Mouse (Mus musculus) bone marrow macrophage, adult 2 months (primary cell): Measurements from ENCODE around the gene Apba1. TPM values are rescaled to one million over a fixed set of nuclear protein-coding genes. Genes with fewer than 3 reads are reported as not detected.

Experiments
- H3K27ac ChIP-seq: 2 replicates; pipeline ENCODE4 v1.5.1; 2012; ENCODE audit warnings: low read depth, low read length; ENCODE audit not compliant: insufficient read depth
- H3K4me1 ChIP-seq: 2 replicates; pipeline ENCODE4 v1.6.1; 2012; ENCODE audit warnings: low read length; ENCODE audit not compliant: control insufficient read depth, insufficient read depth
- H3K4me3 ChIP-seq: 2 replicates; pipeline ENCODE4 v1.5.1; 2012; ENCODE audit warnings: mild to moderate bottlenecking, low read length, moderate library complexity; ENCODE audit not compliant: insufficient read depth
- CTCF ChIP-seq: IDR thresholded peaks from 2 replicates; pipeline ENCODE4 v1.5.1; 2012; ENCODE audit warnings: low read depth, mild to moderate bottlenecking, low read length, moderate library complexity
- POLR2A ChIP-seq: IDR thresholded peaks from 2 replicates; pipeline ENCODE4 v1.6.1; 2012; ENCODE audit warnings: mild to moderate bottlenecking, low read depth, low read length, borderline replicate concordance
- polyA plus RNA-seq: library from polyadenylated mRNA; stranded (reverse); fragments of >200 nt; gene quantifications from 2 replicates; pipeline ENCODE4 v1.2.4, GENCODE M21; 2012; ENCODE audit not compliant: missing spikeins, insufficient read depth, insufficient read length

Apba1 gene
- polyA plus RNA-seq, 1 experiment: 11.8 TPM

DNA sequence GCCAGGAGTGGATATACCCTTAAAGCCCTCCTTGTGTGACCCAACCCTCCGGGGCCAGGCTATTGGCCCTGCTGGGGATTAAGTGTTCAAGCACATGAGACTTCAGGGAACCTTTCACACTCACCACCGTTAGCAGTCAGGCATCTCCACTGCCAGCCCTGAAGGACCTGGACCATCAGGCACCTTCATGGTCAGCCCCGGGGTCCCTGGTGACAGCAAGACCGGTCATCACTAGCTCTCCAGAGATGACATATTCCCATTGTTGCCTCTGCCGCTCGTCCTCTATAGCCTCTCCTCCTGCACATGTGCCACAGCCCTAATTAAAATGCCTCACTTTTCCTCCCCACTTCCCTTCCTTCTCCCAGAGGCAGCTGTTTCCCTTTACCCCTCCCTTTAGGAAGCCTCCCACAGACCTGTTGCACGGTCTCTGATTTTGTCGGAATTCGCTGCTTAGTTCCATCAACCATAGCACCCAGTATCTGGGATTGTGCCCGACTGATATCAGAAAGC, 205.8 kb downstream of the Apba1 start:
- H3K4me1 ChIP-seq: peaks cover 12% of the 10 kb centered on the region
- H3K4me3 ChIP-seq: no peak overlapping the region
- no peak for TF ChIP-seq POLR2A
- no peak for TF ChIP-seq CTCF
- no peak overlapping the region for H3K27ac ChIP-seq

DNA sequence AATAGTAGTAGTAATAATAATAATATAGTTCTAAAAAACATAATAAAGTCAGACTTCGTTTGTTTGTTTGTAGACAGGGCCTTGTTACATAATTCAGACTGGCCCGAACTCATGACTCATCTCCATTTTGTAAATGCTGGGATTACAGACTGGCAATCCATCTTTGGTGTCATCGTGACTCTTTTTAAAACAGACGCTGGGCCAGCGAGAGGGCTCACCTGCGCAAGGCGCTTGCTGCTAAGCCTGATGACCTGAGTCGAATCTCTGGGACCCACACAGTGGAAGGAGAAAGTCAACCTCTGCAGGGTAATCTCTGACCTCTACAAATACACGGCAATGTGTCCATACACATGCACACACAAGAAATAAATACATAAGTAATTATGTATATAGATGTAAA, 207.7 kb downstream of the Apba1 start:
- Histone ChIP-seq H3K27ac (no peak overlapping the region), H3K4me1 (peaks cover 12% of the 10 kb centered on the region), H3K4me3 (no peak overlapping the region)
- TF ChIP-seq CTCF (no peak), POLR2A (no peak)

DNA sequence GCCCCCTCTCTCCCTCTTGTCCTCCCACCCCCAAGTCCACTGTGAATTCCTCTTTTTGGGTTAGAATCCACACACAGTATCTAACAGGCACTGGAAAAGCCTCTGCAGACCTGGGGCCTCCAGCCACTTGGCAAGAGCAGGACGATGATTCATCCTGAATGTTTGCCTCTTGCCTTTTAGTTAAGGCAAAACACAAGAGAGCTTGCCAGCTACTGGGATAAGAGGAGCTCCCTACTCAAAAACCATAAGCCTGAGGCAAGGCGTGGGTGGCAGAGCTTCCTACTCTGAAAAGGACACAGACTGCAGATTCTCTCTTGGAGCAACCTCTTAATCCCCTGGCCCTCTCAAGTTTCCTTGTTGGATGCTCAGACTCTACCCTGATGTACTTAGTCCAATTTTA, 208.5 kb downstream of the Apba1 start:
- Histone ChIP-seq H3K27ac (0 out of 2 replicates have a peak overlapping the region, but pooled peaks have one; percentile 15), H3K4me3 (no peak overlapping the region)
- TF ChIP-seq POLR2A (no peak), CTCF (no peak)

DNA sequence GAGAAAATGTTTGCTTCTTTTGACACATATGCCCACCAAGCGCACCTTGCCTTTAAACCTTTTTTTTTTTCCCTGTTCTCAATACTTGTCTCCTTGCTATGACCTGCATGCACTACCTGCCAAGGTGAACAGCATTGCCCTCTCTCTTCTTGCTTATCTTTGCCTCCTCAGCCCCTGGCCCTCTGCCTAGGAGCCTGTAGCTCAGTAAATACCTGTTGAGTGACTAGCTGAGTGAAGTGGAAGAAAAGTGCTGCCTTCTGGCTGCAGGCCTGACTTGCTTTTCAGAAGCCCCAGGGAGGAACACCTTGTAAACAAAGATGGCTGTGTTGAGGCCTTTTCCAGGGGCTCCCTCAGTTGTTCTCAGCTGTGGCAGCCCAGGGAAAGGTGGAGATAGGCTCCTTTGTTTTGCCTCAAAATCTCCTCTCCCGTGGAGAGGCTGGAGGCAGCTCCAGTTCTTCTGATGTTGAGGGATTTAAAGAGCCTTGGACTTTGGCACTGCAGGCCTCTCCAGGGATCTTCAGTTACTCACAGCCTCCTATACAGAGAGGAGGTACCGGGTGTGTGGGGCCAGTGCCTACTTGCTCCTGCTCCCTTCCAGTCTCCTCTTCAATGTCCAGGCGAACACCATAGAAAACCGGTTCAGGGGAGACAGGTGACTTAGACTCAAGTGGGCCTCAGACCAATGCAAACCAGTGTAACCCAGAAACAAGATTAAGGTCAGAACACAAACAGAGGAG, 209.6 kb downstream of the Apba1 start:
- Histone ChIP-seq H3K4me3 (no peak overlapping the region), H3K4me1 (peaks cover 22% of the 10 kb centered on the region), H3K27ac (no peak overlapping the region)
- TF ChIP-seq CTCF (no peak), POLR2A (no peak)

More for the DNA sequence above, 208.5 kb downstream of the Apba1 start:
- H3K4me1 ChIP-seq: peaks cover 12% of the 10 kb centered on the region

DNA sequence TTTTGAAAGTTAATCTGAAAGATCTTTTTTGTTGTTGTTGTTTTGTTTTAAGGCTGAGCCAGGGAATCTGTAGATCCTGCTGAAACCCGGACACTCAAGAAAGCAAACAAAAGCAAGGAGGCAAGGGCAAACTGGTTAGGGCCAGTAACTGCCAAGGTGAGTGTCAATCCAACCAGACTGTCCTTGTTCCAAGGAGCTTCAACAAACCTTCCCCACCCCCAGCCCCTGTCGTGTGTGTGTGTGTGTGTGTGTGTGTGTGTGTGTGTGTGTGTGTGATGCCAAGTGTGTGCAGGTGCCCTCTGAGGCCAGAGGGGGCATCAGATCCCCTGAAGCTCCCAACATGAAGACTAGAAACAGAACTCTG, 210.2 kb downstream of the Apba1 start:
- Histone ChIP-seq H3K27ac (no peak overlapping the region), H3K4me3 (no peak overlapping the region), H3K4me1 (peaks cover 26% of the 10 kb centered on the region)
- no peak for TF ChIP-seq CTCF
- TF ChIP-seq POLR2A: no peak

DNA sequence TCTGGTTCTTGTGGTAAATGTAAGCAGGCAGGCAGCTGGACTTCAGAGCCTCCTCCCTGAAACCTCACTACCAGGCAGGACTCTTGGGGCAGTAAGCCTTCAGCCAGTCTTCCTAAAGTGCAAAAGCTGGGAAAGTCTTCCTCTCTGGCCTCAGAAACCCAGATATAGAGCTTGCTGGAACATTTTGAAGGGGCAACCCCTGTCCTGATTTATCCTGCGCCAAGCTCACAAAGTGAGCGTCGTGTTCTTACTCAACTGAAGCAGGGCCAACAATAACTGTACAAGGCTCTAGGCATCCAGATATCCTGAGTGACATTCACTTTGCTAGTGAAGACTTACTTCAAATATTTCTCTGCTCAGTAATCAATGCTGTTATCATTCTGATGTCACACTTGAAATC, 211.7 kb downstream of the Apba1 start:
- H3K27ac ChIP-seq: no peak overlapping the region
- peaks cover 30% of the 10 kb centered on the region for H3K4me1 ChIP-seq
- H3K4me3 ChIP-seq: no peak overlapping the region
- TF ChIP-seq POLR2A (no peak), CTCF (no peak)

DNA sequence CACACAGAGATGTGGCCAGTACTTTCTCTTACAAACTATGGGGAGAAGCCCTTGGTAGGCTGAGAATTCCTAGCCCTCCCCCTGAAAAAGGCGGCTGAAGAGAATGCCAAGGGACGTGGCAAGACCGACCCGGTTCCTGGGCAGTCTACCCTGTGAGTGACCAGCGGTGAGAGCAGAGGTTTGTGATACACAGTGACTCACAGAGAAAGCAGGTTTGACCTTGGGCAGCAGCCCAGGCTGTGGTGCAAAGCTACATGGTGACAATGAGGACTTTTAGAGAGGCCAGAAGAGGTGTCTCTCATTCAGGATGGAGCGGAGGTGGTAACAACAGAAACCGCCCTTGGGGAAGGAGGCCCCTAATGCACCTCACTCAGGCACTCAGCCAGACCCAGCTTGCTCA, 212.7 kb downstream of the Apba1 start:
- TF ChIP-seq CTCF: no peak
- no peak for TF ChIP-seq POLR2A
- H3K4me1 ChIP-seq: peaks cover 29% of the 10 kb centered on the region
- H3K4me3 ChIP-seq: no peak overlapping the region
- H3K27ac ChIP-seq: no peak overlapping the region

DNA sequence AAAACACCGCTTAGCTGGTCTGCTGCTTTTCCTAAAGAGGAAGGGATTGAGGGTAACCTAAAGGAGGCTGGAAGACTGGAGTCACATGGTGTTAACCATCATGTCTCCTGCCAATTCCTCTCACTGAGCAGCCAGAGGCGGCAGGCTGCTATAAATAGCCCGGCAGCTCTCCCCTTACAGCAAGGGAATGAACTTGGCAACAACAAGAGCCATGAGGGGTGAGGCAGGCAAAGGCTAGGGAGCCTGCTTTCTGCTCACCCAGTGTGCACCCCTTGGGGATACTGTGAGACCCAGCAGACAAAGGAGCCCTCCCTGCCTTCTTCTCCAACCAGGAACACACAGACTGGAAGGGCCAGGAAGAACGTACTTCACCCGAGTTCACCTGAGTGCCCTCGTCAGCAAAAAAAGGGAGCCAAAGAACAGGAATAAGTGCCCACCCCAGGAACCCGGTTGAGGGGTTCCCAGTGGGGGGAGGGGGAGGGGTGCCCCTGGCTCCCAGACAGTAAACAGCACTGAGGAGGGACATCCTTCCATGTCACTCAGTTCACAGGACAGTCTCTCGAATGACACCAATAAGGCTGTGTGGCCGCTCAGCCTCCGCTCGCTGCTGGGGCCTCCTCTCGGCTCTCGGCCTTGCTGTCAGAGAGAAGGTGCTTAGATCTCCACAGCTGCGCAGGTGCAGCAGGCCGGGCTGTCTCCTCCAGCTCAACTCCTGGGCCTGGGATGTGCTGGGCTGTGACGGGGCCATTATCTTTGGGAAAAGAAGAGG, 214.4 kb downstream of the Apba1 start:
- TF ChIP-seq CTCF: no peak
- TF ChIP-seq POLR2A: no peak
- no peak overlapping the region for H3K4me3 ChIP-seq
- H3K27ac ChIP-seq: no peak overlapping the region
- peaks cover 19% of the 10 kb centered on the region for H3K4me1 ChIP-seq

DNA sequence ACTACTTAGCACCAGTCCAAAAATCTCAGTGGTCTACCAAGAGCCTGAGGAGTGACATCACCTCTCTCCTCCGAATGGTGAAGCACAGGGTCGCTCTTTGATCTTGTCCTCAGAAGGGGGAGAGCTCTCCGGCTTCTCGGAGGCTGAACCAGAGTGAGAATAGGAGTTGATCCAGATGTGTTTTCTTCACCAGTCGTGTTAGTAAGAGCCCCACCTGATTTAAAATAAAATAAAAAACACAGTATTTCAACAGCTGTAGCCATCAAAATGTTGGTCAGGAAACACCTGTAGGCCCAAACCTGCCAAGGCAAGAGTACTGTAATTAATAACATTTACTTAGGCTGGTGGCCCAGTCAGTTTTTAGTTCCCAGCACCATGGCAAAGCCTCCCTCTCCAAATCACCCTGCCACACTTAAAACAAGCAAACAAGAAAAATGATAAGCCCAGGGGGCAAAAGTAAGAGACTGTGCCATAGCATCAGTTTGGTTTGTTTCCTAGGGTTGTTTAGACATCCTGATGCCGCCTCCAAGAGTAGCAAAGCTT, 219.3 kb downstream of the Apba1 start:
- H3K27ac ChIP-seq: no peak overlapping the region
- H3K4me1 ChIP-seq: peaks cover 22% of the 10 kb centered on the region
- no peak for TF ChIP-seq CTCF
- TF ChIP-seq POLR2A: no peak

DNA sequence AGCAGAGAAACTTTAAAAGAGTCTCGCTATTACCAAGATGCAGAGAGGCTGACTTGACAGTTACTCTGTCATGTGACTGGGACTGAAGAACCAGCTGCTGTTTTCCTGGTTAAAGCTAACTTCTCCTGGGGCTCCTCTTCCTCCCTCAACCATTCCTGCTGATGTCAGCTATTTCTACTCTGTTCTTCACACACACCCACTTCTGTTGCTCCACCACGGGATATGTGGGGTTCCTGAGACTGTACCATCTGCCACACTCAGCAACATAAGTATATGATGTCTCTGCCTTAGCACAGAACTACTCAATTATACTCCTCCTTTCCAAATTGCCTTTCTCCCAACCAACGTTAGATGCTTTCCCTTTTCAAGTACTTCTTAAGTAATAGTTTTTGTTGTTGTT, 221.9 kb downstream of the Apba1 start:
- H3K4me3 ChIP-seq: no peak overlapping the region
- H3K27ac ChIP-seq: no peak overlapping the region
- H3K4me1 ChIP-seq: peaks cover 10% of the 10 kb centered on the region
- TF ChIP-seq POLR2A (no peak), CTCF (no peak)

More for the DNA sequence above, 219.3 kb downstream of the Apba1 start:
- no peak overlapping the region for H3K4me3 ChIP-seq
